Mouse (Mus musculus) CD4-positive, CD25-positive, alpha-beta regulatory T cell, adult 4 months (primary cell): Measurements from ENCODE around the gene Rab34. TPM values are rescaled to one million over a fixed set of nuclear protein-coding genes. Genes with fewer than 3 reads are reported as not detected.
"Not testable (repeated sequence)": the region's sequence is repeated elsewhere in the genome, so short reads cannot be mapped to it uniquely, and the experiment has no call there.

Source experiments
- ATAC-seq: one replicate; pipeline ENCODE4 v1.8.0; 2017
- polyA plus RNA-seq, 2 experiments: library from polyadenylated mRNA; unstranded; fragments of 100-300 nt; shearing (Covaris generic); gene quantifications; one replicate each; pipeline ENCODE4 v1.2.1; 2017

Rab34 gene
- polyA plus RNA-seq, 2 experiments from 2014 or later = not detected

DNA sequence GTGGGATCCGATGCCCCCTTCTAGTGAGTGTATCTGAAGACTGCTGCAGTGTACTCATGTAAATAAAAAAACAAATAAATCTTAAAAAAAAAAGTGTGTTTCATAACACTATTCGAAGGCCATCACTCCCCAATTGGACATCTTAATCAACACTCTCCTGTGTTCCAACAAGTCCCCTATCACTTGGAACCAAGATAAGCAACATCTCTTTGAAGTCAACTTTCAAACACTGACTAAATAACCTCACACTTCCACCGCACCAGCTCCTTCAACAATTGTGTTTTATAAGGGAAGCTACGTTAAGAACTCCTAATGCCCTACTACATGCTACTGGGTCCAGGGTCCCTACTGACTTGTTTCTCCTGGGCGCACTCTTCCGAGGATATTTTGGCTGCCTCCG lies 5.8 kb upstream of the Rab34 start:
- no peak for ATAC-seq

DNA sequence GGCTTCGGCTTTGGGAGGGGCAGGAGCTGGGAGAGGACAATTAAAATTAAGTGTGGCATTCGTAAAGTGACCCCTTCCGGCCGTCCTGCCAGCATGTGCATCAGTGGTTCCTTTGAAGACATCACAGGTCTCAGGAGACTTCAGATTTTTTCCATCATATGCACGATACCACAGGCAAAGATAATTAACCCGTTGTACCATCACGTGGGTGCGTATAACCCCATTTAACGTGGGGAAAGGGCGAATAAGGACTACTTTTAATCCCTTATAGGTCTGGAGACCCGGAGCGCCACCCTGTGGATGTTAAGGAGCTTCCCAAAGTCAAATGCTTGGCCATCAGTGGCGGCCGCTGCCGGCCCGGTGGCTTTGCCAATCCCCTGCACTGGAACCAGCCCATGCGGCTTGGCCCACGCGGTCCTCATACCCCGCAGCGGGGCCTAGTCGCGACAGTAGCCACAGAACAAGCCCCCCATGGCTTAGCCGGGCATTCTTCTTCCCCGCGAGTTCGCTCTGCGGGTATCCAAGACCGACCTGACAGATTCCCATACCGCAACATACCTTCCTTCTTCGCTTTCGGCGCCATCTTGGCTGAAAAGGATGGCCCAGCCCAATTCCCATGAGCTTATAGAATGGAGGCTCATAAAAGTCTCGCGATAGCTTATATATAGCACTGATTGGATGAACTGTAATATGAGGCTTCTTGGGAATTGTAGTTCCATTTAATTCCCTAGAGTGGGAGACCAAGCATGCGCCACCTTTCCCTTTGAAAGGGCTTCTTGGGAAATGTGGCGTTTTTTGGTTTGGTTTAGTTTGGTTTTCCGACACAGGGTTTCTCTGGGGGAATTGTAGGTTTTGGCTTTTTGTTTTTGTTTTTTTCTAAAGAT lies 5.0 kb upstream of the Rab34 start, which contains the start of gene Rpl23a:
Gene Rpl23a (minus strand): TSS at position 624 of the 884 bp plus-strand sequence.
- ATAC-seq = peak; percentile 96

DNA sequence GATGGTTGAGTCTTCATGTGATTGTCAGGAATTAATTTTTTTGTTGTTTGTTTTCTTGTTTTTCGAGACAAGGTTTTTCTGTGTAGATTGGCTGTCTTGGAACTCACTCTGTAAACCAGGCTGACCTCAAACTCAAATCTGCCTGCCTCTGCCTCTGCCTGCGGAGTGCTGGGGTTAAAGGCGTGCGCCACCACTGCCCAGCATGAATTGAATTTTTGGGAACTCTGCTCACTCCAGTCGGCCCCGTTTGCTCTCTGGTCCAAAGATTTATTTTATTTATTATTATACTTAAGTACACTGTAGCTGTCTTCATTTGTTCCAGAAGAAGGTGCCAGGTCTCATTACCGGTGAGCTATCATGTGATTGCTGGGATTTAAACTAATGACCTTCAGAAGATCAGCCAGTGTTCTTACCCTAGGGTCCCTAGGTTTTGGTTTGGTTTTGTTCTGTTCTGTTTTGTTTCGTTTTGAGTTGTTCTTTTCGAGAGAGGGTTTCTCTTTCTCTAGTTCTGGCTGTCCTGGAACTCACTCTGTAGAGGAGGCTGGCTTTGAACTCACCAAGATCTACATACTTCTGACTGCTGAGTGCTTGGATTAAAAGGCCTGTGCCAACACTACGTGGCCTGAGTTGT lies 4.2 kb upstream of the Rab34 start:
- no peak for ATAC-seq

DNA sequence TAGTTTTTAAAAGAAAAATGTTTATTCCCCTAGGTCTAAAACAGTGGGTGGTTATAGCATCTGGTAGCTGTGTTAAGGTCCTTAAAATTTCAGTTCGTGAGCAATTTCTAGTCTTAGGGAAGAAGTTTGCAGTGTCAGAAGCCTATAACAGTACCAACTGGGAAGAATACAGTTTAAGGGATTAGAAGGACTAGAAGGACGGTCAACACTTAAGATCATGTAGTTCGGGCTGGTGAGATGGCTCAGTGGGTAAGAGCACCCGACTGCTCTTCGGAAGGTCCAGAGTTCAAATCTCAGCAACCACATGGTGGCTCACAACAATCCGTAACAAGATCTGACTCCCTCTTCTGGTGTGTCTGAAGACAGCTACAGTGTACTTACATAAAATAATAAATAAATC lies 3.5 kb upstream of the Rab34 start:
- not testable (repeated sequence) for ATAC-seq

DNA sequence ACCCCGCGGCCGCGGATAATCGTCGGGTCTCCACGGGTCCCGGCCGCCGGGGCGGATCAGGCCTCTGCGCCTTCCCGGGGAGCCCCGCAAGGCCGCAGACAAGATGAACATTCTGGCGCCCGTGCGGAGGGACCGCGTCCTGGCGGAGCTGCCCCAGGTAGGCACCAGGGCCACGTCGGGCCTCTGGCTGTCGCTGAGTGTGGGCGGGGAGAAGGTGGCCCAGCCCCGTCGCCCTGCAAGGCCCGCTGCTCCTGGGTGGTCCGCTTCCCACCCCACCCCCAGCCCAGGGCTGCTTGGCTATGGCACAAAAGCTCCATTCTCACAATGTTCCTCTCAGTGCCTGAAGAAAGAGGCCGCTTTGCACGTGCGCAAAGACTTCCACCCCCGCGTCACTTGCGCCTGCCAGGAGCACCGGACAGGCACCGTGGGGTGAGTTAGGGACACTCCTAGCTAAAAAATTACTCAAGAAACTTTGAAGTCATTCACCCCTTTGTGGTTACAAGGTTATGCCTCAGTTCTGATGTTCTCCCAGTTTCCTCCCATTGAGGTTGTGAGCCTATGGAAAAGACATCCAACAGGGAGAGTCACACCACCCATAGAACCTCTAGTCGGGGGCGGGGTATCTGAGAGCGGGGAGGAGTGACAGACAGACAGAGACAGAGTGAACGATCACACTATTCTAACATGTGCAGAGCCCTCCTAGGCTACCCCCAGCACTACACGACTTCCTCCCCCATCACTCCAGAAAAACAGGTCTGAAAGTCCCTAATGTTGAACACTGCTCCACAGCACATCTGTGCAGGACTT lies 1.2 kb downstream of the Rab34 start:
- no peak for ATAC-seq

DNA sequence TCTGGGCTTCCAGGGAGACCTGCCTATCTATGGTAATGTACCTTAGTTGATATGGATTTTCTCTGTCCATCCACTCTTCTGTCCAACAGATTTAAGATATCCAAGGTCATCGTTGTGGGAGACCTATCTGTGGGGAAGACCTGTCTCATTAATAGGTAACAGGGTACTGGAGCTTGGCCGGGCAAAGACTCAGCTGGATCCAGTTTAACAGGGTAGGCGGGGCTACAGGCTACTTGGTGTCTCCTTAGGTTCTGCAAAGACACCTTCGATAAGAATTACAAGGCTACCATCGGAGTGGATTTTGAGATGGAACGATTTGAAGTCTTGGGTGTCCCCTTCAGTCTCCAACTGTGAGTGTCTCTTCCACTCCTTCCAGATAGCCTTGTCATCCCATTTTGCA lies 1.8 kb downstream of the Rab34 start:
- no peak for ATAC-seq

DNA sequence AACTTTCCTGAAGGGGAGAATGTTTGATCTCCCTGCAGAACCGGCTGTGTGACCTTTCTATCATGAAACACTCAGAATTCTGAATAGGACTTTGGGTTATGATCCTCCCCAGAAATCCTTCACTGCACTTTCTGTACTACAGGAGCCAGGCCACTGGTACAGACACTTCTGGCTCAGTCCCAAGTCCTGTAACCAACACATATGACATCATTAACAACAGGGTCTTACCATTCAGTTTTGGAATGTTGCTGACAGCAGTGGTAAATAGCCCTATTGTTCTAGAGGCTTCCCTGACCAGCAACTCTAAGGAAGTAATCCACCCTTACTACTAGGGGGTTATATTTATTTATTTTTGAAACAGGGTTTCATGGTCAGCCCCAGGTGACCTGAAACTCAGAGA lies 4.9 kb downstream of the Rab34 start, which contains the start of gene Proca1:
Gene Proca1 (plus strand): TSS at position 280 of the 400 bp plus-strand sequence.
- ATAC-seq = no peak

DNA sequence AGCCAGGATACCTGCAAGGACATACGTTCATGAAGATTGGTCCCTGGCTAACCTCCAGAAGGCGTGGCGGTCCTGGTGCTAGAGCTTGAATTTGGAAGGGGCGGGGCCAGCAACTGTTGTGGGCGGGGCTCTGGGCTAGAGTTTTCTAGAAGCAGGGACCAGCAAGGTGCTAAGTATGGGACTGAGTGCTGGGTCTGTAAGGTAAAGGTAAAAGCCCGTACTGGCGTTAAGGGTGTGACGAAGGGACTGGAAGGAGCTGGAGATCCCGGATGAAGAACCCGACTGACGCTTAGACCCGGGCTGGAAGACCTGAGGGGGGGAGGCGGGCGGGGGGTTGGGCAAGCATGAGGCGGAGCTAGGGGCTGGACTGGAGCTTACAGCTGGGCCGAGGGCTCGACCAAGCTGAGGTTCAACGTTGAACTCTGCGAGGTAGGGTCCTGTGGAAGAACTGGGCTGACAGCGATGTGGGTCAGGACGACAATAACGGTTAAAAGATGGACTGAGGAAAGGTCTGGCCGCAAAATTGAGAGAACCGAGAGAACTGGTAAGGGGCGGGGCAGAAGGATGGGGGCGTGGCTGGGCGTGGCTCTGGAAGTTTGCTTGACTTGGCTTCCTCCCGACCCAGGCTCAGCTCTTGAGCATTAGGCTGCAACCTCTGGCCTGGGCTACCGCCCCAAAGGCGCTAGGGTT lies 6.3 kb downstream of the Rab34 start:
- ATAC-seq = peak; percentile 23

DNA sequence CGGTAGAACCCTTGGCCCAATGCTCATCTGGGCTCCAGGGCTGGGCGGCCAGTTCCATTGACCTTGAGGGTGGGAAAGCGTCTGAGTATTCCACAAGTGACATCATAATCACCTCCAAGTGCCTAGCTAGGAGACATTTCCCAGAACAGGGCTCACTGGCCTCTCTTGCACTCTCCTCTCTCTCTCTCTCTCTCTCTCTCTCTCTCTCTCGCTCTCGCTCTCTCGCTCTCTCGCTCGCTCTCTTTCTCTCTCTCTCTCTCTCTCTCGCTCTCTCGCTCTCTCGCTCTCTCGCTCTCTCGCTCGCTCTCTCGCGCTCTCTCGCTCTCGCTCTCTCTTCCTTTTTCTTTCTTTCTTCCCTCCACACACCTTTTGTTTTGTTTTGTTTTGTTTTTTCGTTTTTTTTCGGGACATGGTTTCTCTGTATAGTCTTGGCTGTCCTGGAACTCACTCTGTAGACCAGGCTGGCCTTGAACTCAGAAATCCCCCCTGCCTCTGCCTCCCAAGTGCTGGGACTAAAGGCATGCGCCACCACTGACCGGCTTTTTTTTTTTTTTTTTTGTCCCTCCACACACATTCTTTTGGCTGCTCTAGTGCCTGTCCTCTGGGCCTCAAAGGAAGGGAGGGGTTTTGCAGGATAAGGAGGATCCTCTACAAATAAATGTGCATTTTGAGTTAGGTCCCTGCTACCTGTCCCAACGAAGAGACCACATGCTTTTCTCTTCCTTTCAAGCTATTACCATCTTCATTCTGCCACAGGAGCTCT lies 7.1 kb downstream of the Rab34 start:
- no peak for ATAC-seq

DNA sequence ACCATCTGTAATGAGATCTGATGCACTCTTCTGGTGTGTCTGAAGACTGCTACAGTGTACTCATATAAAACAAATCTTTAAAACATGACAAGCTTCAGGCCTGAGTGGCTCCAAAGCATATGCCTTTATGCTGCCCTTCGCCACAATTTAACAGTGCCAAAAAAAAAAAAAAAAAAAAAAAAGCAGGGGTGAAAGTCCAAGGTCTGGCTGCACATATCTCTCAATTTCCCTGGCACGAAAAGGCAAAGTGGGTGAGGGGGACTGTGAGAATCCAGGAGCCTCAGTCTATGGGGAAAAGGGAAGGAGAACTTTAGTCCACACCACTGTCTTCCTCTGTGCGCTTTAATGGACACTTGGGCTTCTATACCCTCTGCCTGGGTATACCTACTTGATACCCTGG lies 14.1 kb downstream of the Rab34 start:
- ATAC-seq = no peak

DNA sequence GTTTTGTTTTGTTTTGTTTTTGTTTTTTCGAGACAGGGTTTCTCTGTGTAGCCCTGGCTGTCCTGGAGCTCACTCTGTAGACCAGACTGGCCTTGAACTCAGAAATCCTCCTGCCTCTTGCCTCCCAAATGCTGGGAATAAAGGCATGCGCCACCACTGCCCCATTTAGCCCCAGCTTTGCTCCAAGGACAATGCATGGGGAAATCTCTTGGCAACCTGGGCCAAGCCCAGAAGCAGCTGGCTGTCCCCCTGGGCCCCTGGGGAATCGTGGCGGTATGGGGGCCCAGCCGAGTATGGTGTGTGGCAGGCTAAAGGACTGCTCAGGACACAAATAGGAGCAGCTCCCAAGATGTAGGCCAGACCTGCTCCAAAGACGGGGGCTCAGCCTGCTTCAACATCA lies 16.1 kb downstream of the Rab34 start:
- no peak for ATAC-seq

DNA sequence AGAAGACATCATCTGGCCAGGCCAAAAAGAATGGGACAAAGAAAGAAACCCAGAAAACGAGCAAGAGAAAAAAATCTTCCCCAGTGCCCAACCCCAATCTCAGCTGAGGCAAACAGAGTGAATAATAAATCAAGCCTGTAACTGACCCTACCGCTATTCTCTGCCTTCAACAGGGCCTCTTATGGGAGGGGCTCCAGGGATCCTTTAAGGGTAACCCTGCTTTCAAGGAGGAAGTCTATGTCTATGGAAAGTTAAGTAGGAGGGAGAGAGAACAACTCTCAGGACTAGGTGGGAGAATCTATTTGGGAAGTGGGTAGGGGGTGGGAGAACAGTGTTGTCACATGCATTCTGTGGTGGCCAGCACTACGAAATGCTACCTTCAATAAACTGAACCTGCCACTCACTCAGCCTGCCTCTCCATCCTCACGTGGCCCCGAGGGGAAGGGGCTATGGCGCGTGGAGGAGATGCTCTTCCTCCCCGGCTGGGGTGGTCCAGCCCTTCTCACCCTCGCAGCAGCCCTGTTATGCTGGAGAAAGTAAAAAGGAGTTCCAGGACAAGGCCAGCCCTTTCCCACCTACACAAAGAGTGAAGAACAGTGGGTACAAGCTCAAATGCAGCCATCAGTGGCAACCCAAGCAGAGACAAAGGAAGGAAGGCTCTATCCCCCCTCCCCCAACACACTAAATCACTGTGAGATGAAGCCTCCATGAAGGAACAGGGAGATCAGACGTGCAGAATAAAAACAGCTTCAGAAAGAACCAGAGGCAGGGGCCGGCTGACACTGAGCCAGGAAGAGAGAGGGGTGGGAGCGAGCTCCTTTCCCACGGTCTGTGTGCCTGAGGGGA lies 17.4 kb downstream of the Rab34 start:
- ATAC-seq = no peak

DNA sequence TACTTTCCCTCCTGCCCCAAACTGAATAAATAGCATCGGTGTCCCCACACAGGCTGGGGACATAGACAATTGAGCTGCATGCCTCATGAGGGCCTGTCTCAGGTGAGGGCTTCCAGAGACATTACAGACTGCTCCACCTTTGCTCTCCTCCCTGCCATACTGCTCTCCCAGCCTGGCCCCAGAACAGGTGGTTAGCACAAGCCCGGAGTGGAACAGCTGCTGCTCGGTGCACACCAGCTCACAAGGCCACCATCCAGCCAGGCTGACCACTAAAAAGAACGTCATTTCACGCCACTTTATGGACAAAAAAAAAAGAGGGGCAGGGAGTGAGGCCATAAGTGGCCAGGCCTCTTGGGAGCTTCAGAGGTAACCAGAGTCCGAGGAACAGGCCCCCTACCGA lies 19.0 kb downstream of the Rab34 start:
- ATAC-seq = no peak

DNA sequence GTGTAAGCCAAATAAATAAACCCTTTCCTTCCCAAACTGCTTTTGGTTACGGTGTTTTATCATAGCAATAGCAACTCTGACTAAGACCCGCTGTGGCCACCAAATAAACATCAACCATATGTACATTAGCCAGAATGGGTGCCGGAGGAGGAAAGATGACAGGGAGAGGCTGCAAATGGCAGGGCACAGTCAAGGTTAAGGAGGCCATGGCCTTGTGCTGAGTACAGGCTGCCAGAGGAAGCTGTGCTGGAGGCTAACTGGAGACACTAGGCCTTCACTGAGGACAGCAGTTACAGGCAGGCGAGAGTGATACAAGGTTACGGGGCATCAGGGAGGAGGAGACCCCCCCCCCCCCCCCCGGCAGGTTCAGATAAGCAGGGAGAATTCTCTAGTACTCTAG lies 21.7 kb downstream of the Rab34 start:
- ATAC-seq = no peak

DNA sequence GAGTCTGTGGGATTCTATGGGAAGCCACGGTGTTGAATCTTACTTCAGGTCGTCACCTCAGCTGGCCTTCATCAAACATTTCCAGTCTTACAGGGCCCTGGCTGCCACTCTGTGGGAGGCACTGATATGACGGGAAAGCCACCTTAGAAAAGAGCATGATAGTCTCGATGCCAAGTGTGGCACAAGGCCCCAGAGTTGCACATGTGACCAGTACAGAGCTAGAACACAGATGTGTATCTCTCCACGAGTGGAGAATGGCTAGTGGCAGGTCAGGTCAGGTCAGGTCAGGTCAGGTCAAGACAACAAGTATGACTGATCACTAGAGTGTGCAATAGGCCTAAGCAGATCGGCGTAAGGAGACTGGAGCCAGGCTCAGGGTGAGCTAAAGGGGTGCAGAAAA lies 22.4 kb downstream of the Rab34 start:
- ATAC-seq = no peak

DNA sequence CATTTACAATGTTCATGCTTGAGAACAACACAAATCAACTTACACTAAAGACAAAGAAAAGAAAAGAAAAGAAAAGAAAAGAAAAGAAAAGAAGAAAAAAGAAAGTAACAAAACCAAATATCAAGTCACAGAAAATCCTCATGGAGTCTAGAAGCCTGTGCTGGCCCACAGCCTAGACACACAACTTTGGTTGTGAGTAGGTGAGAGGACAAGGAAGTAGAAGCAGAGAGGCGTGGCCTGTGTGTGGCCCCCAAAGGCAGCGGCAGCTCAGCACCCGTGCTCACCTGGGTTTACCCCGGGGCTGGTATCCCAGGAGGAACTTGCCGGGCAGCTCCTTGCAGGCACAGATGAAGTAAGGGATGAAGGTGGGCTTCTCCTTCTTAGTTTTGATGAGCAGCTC lies 23.3 kb downstream of the Rab34 start:
- ATAC-seq = no peak

DNA sequence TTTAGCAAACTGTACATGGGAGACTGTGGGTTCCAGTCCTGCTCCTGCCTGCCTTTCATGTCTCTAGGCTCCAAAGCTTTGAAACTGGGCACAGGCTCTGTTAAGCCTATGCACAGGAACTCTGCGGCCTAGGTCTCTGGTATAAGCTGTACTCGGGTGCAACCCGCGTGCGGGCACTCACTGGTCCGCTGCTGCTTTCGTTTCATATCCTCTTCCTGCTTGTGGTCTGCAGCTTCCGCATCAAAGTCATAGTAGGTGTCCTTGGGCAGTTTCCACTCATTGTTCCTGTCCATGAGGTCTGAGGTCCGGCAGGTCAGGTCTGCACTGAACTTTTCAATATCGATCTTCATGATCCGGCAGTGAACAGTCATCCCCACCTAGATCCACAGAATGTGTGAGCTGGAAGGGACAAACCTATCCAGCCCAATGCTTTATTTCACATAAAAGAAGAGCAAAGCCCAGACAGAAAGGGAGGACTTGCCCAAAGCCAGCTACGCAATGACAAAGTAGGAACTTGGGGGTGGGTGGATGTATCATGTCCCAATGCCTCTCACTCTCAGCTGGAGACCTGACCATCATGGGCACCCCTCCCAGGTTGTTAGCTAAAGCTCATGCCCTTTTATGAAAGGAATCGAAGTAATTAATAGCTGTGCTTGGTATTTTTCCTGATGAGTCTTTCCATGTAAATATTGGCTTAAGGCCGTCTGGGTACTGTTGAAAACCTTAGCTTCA lies 25.0 kb downstream of the Rab34 start:
- no peak for ATAC-seq

DNA sequence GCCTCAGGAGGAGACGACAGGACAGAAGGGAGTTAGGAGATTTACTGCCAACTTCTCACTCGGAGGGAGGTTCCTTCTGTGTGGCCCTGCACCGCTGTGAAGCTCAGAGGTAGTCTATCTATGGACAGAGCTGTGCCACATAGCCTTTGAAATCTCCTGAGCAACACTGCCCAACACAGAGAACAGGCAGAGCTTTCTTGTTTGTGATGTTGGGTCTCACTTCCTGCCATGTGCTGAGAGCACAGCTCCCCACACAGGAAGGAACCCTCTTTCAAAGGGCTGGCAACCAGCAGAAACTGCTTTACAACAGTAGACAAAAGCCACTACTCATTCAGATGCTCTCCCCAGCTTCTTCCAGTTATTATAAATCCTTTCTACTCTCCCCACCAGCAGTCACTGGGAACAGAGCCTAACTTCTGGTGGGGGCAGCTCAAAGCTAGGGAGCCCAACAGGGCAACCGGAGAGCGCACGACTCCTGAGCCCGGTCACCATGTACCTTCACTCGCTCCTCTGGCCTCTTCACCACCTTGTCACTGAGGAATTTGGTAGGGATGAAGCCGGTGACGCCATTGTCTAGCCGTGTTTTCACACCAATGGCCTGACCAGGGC lies 27.6 kb downstream of the Rab34 start:
- ATAC-seq = no peak

DNA sequence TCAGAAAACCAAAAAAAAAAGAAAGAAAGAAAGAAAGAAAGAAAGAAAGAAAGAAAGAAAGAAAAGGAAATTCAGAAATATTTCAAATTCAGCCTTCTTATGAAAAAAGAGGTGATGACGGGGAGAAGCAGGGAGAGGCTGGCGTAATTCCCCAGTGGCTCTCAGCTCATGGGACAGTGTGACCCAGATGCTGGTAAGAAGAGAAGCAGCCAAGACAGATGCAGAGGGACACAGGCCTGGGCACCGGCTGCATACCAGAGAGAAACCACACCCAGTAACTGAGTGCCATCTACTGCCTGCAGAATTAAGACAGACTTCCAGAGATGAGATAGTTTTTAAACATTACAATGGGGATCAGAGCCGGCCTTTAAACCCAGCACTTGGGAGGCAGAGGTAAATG lies 35.4 kb downstream of the Rab34 start:
- ATAC-seq = no peak

DNA sequence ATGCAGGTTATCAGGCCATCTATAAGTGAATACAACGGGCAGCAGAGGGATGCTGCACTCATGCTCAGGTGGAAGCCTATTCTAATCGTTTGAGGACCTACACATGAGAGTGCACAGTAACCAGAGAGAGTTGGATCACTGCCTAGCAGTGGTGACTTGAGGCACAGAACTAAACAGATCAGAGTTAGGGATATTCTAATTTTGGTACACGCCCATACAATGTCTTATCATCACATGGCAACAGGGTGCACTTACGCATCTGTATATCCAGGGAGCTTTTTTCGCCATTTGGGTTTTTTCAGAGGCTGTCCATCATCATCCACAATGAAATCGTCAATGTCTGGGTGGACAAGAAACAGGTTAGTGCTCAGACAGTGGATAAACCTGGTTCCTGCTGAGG lies 43.3 kb downstream of the Rab34 start:
- ATAC-seq = no peak
